Mouse (Mus musculus) stomach, postnatal 0 days (tissue): ENCODE results near the gene Snx29.

Experiments
- CTCF ChIP-seq: IDR thresholded peaks from 2 replicates; pipeline ENCODE4 v1.5.1; 2016; ENCODE audit warnings: antibody characterized with exemption, low read depth, mild to moderate bottlenecking, moderate library complexity
- EP300 ChIP-seq: optimal IDR thresholded peaks from 2 replicates; pipeline ENCODE3; 2016; ENCODE audit warnings: antibody characterized with exemption

DNA sequence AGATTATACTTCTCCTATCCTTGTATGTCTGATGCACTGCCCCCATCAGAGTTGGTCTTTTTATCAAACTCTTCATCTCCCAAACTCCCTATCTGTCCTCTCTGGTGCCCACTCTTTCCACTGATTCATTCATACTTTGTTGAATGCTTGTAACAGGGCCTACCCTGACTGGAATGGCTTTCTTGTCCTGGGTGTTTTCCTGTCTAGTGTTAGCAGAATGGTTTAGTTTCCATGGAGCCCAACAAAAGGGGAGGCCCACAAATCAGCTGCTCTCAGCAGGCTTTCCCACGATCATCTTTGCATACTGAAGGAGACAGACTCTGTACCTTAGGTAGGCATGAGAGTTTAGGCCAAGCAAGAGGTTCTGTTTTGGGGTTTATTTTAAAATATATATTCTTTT, 346.2 kb downstream of the Snx29 start:
- TF ChIP-seq CTCF (no peak), EP300 (no peak)
